Mouse (Mus musculus): ENCODE data around the gene Ly86.
A peak's percentile ranks its signal among the peaks of the same experiment; 100 is the strongest.

The Ly86 gene

DNA sequence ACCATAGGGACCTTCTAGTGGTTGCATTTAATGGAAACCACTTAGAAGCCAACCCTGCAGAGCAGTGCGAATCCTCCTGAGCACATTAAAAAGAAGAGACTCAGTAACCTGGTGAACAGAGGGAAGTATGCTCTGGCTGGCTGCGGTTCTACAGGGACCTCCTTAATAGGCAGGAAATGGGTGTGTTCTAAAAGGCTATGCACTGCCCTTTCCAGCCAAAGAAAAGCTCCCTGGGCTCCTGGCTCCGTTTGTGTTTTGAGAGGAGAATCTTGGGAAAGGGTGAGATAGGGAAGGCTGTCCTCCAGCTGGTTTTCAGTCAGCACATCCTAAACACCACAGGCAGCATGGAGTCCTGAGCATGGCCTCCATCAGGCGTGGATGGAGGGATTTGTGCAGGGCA lies 8.9 kb downstream of the Ly86 start:
- DNase-seq: no peak

DNA sequence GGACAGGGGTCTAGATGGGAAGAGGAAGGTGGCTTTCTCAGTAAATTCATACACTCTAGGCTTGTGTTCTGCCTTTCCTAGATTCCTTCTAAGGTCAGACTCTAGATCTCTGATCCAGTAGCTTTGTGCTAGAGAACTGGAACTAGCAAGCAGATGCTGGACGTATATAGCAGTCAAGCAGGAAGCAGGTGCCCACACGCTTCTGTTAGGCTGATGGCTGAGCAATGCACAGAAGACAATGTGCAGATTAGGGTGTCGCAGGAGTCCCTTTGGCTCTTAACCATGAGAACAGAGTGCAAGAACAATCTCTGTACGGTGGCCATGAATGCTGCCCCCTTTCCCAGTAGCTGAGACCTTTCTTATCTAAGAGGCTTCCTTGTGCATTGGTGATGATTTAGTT lies 9.4 kb downstream of the Ly86 start:
- DNase-seq: peak; percentile 18

DNA sequence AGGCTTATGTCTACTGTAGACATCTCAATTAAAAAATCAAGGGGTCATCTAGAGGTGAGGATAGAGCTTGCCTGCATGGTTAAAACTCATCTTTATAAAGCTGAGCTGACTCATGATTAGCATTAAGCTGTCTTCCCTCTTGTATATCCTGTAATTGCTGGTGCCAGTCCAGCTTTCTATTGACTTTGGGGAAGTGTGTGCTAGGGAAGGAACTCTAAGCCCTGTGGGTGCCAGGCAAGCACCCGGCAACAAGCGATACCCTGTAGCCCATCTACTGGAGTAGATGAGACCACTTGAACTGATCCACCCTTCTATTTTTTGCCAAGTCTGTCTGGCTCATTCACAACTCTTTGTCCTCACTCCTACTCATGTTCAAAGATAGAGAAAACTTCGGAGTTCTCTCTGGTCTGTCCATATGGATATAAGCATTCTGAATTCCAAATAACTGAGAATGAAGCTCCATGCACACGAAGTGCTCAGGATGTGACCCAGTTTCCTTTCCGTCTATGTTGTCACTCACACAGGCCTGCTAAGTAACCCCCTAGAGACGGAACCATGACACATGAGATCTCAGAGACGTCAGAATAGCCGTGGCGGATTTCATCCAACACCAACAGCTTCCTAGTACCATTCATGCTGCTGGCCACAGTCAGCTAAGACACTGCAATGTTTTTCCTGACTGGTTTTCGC lies 10.8 kb downstream of the Ly86 start:
- DNase-seq: no peak

DNA sequence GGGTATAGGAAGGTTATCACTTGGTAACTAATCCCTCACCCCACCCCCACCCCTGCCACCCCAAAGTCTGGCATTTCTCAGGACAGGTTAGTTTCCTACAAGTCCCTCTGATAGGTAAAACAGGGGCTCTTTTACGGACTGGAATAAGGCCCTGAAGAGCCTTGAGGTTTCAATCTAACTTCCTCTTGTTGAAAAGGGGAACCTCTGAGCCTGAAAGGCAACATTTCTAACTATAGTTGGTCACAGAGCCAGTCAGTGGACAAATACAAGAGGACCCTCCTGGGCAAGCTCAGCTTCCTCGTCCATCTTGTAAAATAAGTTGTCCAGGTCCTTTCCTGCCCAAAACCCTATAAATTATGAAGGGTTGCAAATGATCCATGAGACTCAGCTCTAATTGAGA lies 11.5 kb downstream of the Ly86 start:
- DNase-seq: no peak

DNA sequence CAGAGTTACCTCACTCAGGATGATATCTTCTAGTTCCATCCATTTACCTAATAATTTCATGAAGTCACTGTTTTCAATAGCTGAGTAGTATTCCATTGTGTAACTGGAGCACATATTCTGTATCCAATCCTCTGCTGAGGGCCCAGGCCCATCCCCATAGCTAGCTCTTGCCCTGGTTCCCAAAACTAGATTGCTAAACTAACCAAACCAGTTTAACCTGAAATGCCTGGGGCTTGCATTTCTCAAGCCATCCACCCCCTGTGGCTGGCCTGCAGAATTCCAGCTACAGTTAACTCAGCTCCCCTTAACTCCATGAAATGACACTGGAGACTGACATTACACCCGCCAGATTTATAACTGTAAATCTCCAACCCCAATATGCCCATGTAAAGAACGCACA lies 13.1 kb downstream of the Ly86 start:
- no peak for DNase-seq

DNA sequence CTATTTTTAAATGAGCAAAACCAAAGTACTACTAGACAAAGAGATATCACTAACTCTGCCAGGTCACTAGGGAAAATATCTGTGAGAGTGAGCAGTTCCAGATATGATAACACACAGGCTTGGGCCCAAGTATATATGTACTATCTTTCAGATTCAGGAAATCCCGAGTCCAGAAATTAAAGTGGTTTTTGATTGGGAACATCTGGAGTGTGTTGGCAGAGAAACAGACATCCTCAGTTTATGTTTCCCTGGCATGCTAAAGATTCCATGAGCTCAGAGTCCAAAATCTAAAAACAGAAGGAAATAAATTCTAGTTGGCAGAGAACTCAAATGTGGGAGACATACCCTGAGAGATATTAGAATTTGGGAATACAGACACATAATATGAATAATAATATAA lies 16.2 kb downstream of the Ly86 start:
- no peak for DNase-seq

DNA sequence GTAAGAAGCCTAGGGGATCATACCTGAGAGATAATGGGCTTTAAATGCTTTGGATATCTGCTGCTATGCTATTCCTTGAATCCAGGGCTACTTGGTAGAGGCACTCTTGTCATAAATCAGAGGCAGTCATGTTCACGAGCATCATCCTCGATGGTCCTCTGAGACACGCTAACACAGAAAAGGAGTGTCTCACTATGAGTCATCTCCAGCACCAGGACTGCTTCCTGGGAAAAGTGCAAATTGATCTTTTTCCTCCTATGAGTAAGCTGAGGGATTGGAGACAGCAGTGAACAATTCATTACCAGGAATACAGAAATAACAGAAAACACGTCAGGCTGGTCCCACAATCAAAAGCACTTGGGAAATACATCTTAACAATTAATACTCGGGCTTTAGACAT lies 19.3 kb downstream of the Ly86 start:
- no peak for DNase-seq

DNA sequence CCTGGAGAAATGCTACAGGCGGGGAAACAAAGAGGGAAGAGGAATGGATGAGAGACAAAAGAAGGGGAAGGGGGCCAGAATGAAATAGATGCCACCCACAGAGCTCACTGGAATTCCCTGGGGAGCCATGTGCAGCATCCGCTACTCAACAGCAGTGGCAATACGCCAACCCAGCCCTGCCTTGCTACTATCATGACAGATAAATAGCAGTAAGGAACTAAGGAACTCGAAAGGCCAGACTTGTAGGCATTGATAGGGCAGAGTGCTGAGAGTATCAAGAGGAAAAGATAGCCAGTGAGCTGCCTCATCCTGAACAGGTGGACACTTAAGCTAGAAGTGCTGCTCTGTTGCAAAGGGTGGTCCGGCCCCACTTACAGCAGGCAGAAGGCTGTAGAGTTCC lies 31.4 kb downstream of the Ly86 start:
- DNase-seq: no peak

DNA sequence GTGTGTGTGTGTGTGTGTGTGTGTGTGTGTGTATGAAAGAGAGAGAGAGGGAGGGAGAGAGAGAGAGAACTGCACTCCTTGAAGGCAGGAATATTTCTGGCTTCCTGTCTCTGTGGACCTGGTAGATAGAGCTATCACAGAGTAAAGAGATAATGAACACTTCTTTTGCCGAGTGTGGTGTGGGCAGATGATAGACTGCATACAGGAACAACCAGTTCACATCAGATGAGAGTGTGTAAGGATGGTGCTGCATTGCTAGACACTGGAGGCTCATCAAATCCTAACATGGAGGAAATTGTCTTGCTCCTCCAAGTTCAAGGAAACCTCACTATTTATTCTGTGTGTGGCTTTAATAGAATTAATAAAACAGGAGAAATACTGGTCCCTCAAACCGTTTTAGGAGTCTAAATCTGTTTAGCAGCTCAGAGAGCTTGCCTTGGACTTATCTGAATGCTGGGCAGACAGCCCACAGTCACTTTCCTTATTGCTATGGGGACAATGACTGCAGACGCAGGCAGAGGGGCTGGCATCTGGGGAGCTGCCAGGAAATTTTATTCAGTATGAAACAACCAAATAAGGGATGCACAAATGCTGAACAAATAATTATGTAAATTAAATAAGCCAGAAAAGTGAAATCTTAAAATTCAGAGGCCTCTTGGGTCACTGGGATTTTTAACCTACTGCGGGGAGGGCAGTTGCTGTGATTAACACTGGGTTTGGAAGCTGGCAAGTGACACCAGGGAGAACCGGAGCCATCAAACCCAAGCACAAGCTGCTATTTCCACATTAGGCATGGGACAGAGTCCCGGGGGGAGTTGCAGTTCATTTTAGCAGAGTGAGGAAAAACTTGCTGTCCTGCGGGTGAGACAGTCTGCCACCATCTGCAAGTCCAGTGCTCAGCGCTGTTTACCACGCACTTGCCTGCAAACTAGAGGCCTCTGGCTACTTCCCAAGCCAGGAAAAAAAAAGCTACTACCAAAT lies 43.5 kb downstream of the Ly86 start:
- DNase-seq: no peak

DNA sequence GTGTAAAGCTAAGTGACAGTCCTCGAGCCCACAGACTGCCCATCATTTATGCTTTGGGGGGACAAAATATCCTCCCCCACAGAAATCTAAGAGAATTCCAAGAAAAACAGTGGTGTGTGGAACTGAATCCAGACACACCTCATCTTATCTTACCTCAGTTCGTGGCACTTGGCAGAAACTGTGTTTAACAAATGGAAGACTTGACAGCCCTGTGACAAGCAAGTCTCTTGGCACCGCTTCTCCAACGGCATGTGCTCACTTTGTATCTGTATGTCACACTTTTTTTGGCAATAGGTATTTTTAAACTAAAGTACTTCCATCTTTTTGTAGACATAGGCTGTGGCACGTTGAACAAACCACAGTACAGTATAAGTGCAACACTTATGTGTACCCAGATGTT lies 44.3 kb downstream of the Ly86 start:
- DNase-seq: no peak

DNA sequence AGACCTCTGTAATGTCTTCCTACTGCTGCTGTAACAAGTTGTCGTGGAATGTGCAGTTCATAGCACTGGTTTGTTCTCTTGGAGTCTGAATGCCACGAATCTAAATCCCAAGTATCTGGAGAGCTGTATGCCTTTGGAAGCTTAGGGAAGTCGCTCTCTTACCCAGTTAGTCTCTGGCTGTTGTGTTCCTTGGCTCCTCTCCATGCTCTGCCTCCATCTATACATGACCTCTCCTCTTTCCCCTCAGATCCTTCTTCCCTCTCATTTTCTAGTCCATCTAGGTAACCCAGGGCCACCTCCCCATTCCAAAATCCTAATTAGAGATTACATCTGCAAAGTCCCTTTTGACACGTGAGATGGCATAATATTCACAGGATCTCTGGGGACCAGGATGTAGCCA lies 53.8 kb downstream of the Ly86 start:
- no peak for DNase-seq

DNA sequence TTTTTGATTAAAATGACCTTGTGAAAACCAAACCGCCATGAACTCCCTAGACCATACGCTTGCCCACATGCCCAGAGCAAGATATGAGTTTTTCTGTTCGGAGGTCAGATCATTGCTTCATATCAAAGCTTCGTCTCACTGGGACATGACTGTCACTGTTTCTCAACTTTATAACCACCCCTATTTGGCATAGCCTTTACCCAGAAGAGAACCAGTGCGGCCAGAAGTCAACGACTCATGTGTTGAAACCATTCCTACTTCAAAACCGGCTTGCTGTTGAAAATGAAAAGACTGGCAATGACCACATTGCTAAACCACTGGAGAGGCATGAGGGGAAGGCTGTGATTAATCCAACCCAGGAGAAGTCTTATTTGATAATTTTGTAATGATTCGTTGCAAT lies 54.3 kb downstream of the Ly86 start:
- DNase-seq: no peak

DNA sequence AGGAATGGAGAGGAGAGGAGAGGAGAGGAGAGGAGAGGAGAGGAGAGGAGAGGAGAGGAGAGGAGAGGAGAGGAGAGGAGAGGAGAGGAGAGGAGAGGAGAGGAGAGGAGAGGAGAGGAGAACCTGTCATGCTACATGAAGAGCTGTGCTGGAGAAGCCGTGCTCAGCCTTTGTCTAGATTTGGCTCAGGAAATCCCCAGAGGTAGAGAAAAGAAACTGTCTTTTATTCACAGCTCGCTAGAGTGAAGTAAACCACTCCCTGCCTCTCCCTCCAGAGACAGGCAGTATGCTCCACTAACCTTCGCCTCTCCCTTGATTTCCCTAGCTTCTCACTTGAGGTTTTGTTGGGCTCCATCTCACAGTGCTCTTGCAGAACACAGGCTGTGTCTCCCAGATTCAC lies 57.4 kb downstream of the Ly86 start:
- DNase-seq: no peak

DNA sequence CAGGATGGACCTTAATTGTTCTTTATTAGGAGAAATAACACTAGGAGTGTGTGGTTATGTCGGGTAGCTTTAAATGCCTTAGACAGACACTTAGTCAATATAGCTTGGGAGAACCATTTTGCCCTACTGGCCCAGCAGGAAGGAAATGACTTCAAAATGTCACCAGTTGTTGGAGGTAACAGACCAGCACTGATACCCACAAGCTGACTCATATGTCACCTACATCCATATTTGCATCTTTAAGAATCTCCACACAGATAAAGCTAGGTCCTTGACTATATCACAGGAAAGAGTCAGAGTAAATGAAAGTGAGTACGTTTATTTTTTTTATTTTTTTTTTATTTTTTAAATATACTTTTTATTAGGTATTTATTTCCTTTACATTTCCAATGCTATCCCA lies 58.7 kb downstream of the Ly86 start:
- DNase-seq: no peak

DNA sequence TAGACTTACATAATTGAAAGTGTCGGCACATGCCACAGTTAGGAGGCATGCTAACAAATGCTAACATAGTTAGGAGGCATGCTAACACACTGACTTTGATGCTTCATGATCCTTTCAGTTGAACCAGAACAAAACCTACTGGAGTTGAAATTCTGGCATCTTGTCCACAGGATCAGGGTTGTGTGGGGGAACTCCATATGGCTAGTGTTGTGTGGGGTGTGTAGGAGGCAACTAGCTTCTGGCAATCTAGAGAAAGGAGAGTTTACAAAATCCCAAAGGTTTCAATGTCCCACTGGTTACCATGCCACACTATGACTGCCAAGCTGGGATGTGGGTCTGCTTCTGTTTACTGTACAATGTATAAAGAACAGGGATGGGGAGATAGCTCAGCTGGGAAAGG lies 70.7 kb downstream of the Ly86 start:
- DNase-seq: no peak

DNA sequence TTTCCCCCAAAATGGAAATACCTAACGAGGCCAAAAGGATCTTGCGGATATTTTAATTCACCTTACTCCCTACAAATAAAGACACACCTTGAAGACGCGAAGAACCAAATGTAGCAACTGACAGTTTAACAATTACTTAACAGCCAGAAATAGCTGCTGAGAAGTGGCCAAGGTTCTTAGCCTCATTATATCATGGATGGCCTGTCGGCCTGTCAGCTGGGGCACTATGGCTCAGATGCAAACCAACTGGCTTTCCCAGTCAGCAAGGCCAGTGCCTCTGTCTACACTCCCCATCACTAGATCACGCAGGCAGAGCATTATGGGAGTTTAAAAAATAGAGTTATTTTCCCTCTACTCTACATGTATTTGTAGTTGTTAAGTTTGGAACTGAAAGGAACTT lies 78.4 kb downstream of the Ly86 start:
- DNase-seq: no peak

DNA sequence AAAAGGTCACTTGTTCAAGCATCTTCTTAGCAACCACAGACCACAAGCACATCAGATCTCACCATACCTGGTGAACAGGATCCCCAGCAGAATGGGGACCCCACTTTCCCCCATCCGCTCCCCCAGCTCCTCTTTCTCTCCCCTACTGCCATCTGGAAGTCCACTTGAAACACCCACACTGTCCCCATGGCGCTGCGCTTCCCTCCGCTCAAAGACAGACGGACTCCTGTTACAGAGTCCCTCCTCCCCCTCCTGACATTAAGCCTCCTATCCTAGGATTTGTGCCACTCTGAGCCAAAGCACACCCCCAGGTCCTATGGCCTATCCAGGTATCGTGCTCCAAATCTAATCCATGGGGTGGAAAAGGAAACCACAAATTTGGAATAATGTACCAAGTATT lies 79.9 kb downstream of the Ly86 start:
- no peak for DNase-seq

DNA sequence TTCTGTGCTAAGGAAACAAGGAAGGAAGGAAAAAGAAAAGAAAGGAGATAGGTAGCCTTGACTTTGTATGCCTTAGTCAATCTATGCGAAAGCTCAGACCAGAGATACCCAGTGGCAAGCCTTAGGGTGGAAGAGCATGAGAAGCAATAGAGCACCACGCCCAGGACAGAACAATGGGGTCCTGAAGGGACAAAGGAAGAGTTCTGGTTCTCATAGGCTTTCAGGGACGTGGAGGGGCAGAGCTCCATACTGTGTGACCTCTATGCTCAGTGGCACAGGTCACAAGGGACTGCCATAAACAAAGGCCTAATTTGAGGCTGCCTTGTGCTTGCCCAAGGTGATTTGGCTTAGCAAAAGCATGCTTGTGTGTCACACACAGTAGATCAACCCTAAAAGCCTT lies 80.4 kb downstream of the Ly86 start:
- DNase-seq: no peak

DNA sequence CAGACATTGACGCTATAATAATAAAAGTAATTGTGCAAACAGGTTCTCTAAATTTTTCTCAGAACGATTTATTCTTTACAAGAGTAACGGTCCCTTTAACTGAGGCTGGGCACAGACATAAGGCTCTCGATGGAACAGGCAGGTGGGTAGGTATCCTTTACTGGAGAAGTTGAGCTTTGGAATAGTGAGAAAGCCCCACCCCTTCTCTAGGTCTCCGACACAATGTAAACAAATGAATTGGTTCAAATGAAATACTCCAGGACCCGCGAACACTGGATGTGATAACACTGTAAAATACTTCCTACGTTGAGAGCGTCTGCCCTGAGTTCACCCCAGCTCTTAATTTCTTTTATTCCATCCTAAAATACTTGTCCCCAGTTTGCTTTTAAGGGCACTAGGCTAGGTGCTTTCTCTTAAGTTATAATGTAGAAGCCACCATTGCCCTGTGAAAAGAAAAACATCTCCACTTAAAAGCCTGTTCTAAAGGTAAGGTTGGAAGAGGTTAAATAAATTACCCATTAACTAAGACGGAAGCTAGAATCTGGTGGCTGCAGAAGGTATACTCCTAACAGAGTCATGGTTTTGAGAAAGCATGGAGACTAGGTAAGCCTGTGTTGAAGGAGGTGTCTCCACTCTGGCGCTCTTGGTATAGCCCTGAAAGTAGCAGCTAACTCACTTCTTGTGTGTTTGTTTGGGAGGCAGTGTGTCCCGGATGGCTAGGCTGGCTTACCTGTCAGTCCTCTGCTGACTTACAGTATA lies 81.7 kb downstream of the Ly86 start:
- DNase-seq: no peak

DNA sequence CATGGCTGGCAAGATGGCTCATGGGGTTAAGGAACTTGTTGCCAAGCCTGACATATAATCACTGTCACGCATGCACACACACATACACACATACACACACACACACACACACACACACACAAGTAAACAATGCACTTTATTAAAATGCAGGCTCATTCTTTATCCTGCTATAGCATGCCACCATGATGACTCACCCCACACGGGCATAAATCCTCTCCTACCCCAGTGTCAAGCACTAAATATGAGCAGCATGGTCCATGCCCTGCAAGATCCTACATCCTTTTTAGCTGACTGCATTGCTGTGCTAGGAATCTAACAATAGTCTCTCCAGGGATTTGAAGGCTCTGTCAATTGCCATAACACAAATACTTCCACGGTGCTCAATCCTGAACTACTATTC lies 83.5 kb downstream of the Ly86 start:
- no peak for DNase-seq

DNA sequence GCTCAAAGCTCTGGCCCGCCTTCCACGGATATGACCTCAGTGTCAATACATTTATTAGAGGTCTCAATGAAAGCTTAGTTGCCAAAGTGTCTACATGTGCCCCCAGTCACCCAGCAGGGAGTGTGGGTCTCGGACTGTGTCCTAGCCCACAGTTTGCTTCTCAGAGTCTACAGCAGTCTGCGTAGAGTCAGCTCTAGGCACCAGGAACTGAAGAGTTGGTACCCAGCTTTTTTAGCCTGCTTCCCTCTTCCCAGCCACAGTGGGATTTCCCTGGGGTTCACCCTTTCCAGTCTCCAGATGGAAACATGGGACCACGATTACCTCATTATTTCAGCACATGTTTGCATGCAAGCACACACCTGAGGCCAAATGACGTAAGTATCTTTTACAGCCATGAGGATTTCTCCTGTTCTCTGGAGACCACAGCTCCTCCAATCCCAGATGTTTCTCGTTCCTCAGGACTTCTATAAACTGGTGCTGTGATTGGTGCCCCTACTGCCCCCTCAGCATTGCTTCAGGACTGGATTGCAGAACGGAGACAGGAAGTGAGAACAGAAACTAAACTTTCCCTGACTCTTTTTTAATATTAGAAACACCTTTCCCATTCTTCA lies 84.8 kb downstream of the Ly86 start:
- no peak for DNase-seq

DNA sequence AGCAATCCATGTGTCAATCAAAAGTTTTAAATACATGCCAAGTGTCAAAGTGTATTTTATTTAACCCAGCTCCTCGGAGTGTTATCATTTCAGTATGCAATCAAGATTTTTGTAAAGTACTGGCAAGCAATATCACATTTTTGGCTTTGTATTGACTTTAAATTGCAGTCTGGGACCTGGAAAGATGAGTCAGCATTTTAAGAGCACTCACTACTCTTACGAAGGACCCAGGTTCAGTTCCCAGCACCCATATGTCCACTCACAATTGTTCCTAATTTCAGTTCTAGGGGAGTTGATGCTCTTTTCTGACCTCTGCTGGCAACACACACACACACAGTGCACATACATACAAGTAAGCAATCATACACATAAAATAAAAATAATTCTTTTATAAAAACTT lies 86.7 kb downstream of the Ly86 start:
- DNase-seq: no peak

DNA sequence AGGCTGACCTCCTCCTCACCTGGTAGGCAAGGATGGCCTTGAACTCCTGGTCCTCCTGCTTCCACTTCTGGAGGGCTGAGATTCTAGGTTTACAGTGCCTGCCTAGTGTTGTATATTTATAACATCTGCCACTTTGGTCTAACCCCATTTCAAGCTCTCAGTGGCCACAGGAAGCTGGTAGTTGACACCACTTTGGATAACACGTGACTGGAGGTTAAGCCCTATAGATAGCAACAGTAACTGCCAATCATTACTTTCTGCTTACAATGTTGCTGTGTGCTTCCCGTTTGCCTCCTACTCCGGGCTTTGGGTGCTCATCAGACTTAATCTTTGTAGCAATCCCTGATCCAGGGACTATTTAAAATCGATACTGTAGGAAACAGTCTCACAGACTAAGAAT lies 87.6 kb downstream of the Ly86 start:
- DNase-seq: no peak

Data from thymus, postnatal 4 days (tissue).